Mouse (Mus musculus): ENCODE data around the gene Ccdc153. TPM values are rescaled to one million over a fixed set of nuclear protein-coding genes. Genes with fewer than 3 reads are reported as not detected.

The Ccdc153 gene
- polyA plus RNA-seq, 1 experiment, result not detected

DNA sequence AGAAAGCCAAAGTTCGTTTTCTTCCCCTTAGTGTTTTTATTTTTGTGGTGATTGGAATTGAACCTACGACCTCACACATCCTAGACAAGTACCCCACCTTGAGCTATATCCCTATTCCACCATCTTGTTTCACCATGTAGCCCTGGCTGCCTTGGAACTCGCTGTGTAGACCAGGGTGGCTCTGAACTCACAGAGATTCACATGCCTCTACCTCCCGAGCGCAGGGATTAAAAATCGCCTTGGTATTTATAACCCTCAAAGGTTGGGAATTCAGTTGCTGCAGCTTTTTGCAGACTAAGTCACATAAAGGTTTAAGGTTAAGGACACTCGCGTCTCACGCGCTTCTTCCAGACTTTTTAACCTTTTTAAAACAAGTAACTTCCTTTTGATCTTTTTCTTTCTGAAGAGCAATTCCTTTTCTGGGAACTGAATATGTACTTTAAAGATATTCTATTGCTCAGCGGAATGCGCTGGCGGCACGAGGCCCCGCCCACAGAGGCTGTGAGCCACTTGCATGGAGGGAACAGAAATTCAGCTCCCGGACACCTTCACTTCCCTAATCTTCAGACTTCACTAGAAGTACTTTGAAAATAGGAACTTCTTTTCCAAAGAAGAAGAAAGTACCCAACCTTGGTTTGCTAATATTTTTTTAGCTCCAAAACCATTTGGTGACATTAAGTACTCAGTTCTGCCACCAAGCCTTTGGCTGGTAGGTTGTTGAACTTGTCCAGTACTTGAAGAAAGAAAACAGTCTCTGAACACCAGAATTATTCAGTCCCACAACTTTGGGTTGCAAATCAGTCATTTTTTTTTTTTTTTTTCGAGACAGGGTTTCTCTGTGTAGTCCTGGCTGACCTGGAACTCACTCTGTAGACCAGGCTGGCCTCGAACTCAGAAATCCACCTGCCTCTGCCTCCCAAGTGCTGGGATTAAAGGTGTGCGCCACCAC is 5.7 kb upstream of the Ccdc153 start:
- H3K4me1 ChIP-seq (ENCODE audit: control insufficient read depth, insufficient read depth, low read length), result no peaks in the 10 kb centered on the region
- H3K27ac ChIP-seq (ENCODE audit: insufficient read depth, low read length), result peak overlapping the region; percentile 84
- no peaks in the 10 kb centered on the region for H3K27me3 ChIP-seq (ENCODE audit: control insufficient read depth, insufficient read depth, low read length, poor library complexity, severe bottlenecking)
- H3K9me3 ChIP-seq (replicated peaks; ENCODE audit: control insufficient read depth, insufficient read depth, low read length, poor library complexity, severe bottlenecking), result no peaks in the 10 kb centered on the region
- TF ChIP-seq CTCF (IDR thresholded peaks at IDR 0.05; ENCODE audit: low read depth, low read length) (no peak), EP300 (IDR thresholded peaks at IDR 0.05; ENCODE audit: insufficient read depth, low read depth, low read length) (no peak), POLR2A (IDR thresholded peaks at IDR 0.05; ENCODE audit: insufficient read depth, low read length) (no peak)
- H3K9ac ChIP-seq (ENCODE audit: low read depth, poor library complexity, severe bottlenecking), result peak overlapping the region; percentile 89
- no peaks in the 10 kb centered on the region for H3K36me3 ChIP-seq (ENCODE audit: control insufficient read depth, insufficient read depth, low read length, poor library complexity, severe bottlenecking)
- peak overlapping the region; percentile 80 for H3K4me3 ChIP-seq (ENCODE audit: low read depth, low read length)

DNA sequence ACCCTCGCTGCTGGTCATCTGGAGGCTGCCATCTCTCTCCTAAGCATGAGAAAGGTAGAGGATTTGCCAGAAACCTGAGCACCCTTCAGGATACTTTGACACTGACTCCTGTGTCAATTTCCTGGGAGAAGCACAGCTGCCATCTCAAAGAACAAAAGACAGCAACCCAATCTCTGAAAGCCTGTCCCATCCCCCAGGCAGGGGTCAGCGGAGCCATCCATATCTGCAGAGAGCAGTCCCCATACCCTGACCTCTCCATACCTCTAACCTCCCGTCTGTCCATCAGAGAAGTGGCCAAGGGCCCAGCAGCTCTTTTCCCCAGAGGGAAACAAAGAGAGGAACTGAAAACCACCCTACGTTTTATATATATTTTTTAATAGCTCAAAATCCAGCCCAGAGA is 3.9 kb upstream of the Ccdc153 start:
- H3K27ac ChIP-seq (ENCODE audit: insufficient read depth, low read length), result no peak overlapping the region
- H3K27me3 ChIP-seq (ENCODE audit: control insufficient read depth, insufficient read depth, low read length, poor library complexity, severe bottlenecking), result no peaks in the 10 kb centered on the region
- no peak for TF ChIP-seq POLR2A (IDR thresholded peaks at IDR 0.05; ENCODE audit: insufficient read depth, low read length)
- TF ChIP-seq EP300 (IDR thresholded peaks at IDR 0.05; ENCODE audit: insufficient read depth, low read depth, low read length), result no peak
- TF ChIP-seq CTCF (IDR thresholded peaks at IDR 0.05; ENCODE audit: low read depth, low read length), result no peak
- H3K36me3 ChIP-seq (ENCODE audit: control insufficient read depth, insufficient read depth, low read length, poor library complexity, severe bottlenecking), result no peaks in the 10 kb centered on the region
- no peaks in the 10 kb centered on the region for H3K4me1 ChIP-seq (ENCODE audit: control insufficient read depth, insufficient read depth, low read length)
- H3K9ac ChIP-seq (ENCODE audit: low read depth, poor library complexity, severe bottlenecking), result no peak overlapping the region
- H3K9me3 ChIP-seq (replicated peaks; ENCODE audit: control insufficient read depth, insufficient read depth, low read length, poor library complexity, severe bottlenecking), result no peaks in the 10 kb centered on the region
- no peak overlapping the region for H3K4me3 ChIP-seq (ENCODE audit: low read depth, low read length)

DNA sequence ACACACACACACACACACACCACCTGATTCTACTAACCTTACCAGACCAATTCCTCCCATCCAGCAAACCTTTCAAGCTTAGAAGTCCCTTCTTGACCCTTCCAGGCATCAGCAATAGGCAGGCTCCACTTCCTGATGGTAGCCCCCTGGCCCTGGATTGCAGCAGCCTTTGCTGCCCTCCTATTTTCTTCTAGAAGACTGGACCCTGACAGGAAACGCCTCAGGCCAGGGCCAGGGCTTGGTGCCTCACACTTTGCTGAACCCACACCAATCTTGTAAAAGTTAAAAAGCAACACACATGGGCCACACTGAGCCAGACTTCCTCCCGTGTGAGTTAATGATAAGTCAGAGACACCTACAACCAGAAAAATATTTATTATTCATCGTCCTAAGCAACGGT is 3.3 kb upstream of the Ccdc153 start:
- Histone ChIP-seq H3K27ac (ENCODE audit: insufficient read depth, low read length) (no peak overlapping the region), H3K4me3 (ENCODE audit: low read depth, low read length) (no peak overlapping the region), H3K27me3 (ENCODE audit: control insufficient read depth, insufficient read depth, low read length, poor library complexity, severe bottlenecking) (no peaks in the 10 kb centered on the region), H3K36me3 (ENCODE audit: control insufficient read depth, insufficient read depth, low read length, poor library complexity, severe bottlenecking) (no peaks in the 10 kb centered on the region), H3K4me1 (ENCODE audit: control insufficient read depth, insufficient read depth, low read length) (no peaks in the 10 kb centered on the region), H3K9ac (ENCODE audit: low read depth, poor library complexity, severe bottlenecking) (no peak overlapping the region), H3K9me3 (replicated peaks; ENCODE audit: control insufficient read depth, insufficient read depth, low read length, poor library complexity, severe bottlenecking) (no peaks in the 10 kb centered on the region)
- TF ChIP-seq CTCF (IDR thresholded peaks at IDR 0.05; ENCODE audit: low read depth, low read length) (no peak), POLR2A (IDR thresholded peaks at IDR 0.05; ENCODE audit: insufficient read depth, low read length) (no peak), EP300 (IDR thresholded peaks at IDR 0.05; ENCODE audit: insufficient read depth, low read depth, low read length) (no peak)

DNA sequence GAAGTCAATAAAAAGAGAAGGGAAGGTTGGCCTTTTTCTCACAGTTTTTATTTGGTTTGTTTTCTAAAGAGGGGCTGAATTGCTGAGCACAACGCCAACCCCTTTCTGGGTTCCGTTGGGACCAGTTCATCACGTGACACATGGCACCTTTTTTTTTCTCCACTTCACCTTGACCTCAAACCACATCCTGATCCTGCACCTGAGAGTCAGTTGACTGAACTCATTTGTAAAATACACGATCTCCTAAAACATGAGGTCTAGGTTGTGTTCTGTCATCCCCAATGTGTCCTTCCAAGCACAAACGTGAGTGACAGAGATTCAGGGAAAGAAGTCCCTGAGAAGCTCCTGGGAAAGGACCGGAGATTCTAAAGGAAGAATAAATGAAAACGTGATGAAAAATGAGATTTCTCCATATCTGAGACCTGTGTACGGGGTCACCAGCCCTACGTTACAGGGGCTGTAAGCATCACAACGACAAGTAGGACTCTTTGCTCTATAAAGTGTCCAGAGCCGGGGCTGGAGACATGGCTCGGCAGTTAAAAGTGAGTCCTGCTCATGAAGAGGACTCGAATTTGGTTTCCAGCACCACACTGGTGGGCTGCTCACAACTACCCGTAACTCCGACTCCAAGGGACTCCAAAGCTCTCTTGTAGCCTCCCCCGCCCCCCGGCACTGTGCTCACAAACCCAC is 1.8 kb upstream of the Ccdc153 start:
- TF ChIP-seq CTCF (IDR thresholded peaks at IDR 0.05; ENCODE audit: low read depth, low read length) (no peak), POLR2A (IDR thresholded peaks at IDR 0.05; ENCODE audit: insufficient read depth, low read length) (no peak), EP300 (IDR thresholded peaks at IDR 0.05; ENCODE audit: insufficient read depth, low read depth, low read length) (no peak)
- Histone ChIP-seq H3K4me1 (ENCODE audit: control insufficient read depth, insufficient read depth, low read length) (no peaks in the 10 kb centered on the region), H3K4me3 (ENCODE audit: low read depth, low read length) (no peak overlapping the region), H3K27me3 (ENCODE audit: control insufficient read depth, insufficient read depth, low read length, poor library complexity, severe bottlenecking) (no peaks in the 10 kb centered on the region), H3K27ac (ENCODE audit: insufficient read depth, low read length) (no peak overlapping the region), H3K9me3 (replicated peaks; ENCODE audit: control insufficient read depth, insufficient read depth, low read length, poor library complexity, severe bottlenecking) (no peaks in the 10 kb centered on the region), H3K9ac (ENCODE audit: low read depth, poor library complexity, severe bottlenecking) (no peak overlapping the region), H3K36me3 (ENCODE audit: control insufficient read depth, insufficient read depth, low read length, poor library complexity, severe bottlenecking) (no peaks in the 10 kb centered on the region)

DNA sequence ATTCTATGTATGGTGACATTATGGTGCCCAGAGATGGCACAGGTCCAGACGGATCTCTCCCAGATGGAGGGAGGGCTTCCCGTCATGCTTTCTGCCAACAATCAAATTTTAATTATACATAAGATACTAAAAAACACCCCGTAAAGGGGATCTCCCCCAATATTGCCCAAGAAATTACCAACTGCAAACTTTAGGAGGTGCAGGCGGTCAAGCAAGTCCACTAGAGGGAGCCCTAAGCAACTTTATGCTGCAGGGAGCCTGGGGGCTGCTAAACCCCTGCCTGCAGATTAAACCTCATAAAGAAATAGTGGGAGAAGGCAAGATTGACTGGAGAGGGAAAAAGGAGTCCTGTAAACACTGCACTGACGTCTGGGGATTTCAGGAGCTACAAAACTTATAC is 1.0 kb upstream of the Ccdc153 start:
- no peaks in the 10 kb centered on the region for H3K9me3 ChIP-seq (replicated peaks; ENCODE audit: control insufficient read depth, insufficient read depth, low read length, poor library complexity, severe bottlenecking)
- H3K4me1 ChIP-seq (ENCODE audit: control insufficient read depth, insufficient read depth, low read length), result no peaks in the 10 kb centered on the region
- no peak overlapping the region for H3K9ac ChIP-seq (ENCODE audit: low read depth, poor library complexity, severe bottlenecking)
- no peaks in the 10 kb centered on the region for H3K27me3 ChIP-seq (ENCODE audit: control insufficient read depth, insufficient read depth, low read length, poor library complexity, severe bottlenecking)
- TF ChIP-seq POLR2A (IDR thresholded peaks at IDR 0.05; ENCODE audit: insufficient read depth, low read length) (no peak), EP300 (IDR thresholded peaks at IDR 0.05; ENCODE audit: insufficient read depth, low read depth, low read length) (no peak), CTCF (IDR thresholded peaks at IDR 0.05; ENCODE audit: low read depth, low read length) (peak; percentile 77)
- no peak overlapping the region for H3K27ac ChIP-seq (ENCODE audit: insufficient read depth, low read length)
- no peaks in the 10 kb centered on the region for H3K36me3 ChIP-seq (ENCODE audit: control insufficient read depth, insufficient read depth, low read length, poor library complexity, severe bottlenecking)
- no peak overlapping the region for H3K4me3 ChIP-seq (ENCODE audit: low read depth, low read length)

DNA sequence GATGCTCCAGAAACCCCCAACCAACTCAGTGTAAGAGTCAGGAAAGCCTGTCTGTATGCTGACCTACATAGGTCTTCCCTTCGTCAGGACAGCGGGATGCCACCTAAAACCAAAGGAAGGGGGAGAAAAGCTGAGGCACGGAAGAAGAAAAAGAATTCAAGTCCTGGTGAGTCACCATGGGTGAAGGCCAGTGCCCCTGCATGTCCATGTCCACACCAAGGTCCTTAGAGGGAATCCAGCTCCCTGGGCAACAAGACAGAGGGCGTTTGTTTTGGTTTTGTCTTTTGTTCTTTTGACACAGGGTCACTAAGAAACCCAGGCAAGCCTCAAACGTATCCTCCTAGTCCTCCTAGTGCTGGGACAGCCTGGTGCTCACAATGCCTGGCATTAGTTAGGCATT is 435 bp downstream of the Ccdc153 start:
- Histone ChIP-seq H3K27me3 (ENCODE audit: control insufficient read depth, insufficient read depth, low read length, poor library complexity, severe bottlenecking) (no peaks in the 10 kb centered on the region), H3K9ac (ENCODE audit: low read depth, poor library complexity, severe bottlenecking) (no peak overlapping the region), H3K27ac (ENCODE audit: insufficient read depth, low read length) (no peak overlapping the region), H3K9me3 (replicated peaks; ENCODE audit: control insufficient read depth, insufficient read depth, low read length, poor library complexity, severe bottlenecking) (no peaks in the 10 kb centered on the region), H3K4me1 (ENCODE audit: control insufficient read depth, insufficient read depth, low read length) (no peaks in the 10 kb centered on the region), H3K36me3 (ENCODE audit: control insufficient read depth, insufficient read depth, low read length, poor library complexity, severe bottlenecking) (no peaks in the 10 kb centered on the region), H3K4me3 (ENCODE audit: low read depth, low read length) (no peak overlapping the region)
- no peak for TF ChIP-seq EP300 (IDR thresholded peaks at IDR 0.05; ENCODE audit: insufficient read depth, low read depth, low read length)
- no peak for TF ChIP-seq CTCF (IDR thresholded peaks at IDR 0.05; ENCODE audit: low read depth, low read length)
- no peak for TF ChIP-seq POLR2A (IDR thresholded peaks at IDR 0.05; ENCODE audit: insufficient read depth, low read length)
